Mouse (Mus musculus): ENCODE data around the gene Fam207a.

GRCm38 (mm10) chr10:77456507-77456906, 59.1 kb downstream of the Fam207a start:
- TF ChIP-seq EP300 (IDR thresholded peaks at IDR 0.05; ENCODE audit: low read depth) (peak; percentile 41; the same call in 1 of the 2 replicates), CTCF (IDR thresholded peaks at IDR 0.05; ENCODE audit: low read depth) (no peak)
